Mouse (Mus musculus) B cell, adult (primary cell): ENCODE measurements around the gene Tent5d. TPM values are rescaled to one million over a fixed set of nuclear protein-coding genes. Genes with fewer than 3 reads are reported as not detected.

Experiments
- total RNA-seq: library from RNA; stranded (reverse); gene quantifications from 4 replicates; pipeline ENCODE4 v1.2.4, GENCODE M21; 2023; ENCODE audit not compliant: inconsistent age

The Tent5d gene
- total RNA-seq, result not detected in 4 replicates

GRCm38 (mm10) chrX:107792290-107792689, at the start of gene Tent5d:
Gene Tent5d, plus strand, starts transcription at chrX:107792590.

DNA sequence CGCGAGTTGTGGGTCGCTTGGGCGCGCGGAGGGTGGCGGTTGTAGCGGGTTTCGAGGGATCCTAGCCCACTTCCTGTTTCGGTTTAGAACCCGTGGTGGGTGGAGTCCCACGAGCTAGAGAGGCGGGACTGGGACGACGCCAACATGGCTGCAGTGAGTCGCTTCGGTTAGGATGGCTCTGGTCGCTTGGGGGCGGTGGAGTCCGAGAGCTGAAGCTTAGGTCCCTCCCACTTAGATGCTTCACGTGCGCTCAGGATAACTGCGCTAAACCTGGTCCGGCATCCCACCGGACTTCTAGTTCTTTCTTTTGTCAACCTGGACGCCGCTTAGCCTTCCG, 23.8 kb downstream of the Tent5d start, which contains the start of gene 2610002M06Rik:
TSS of gene 2610002M06Rik (minus strand) at position 117 of the 337 bp plus-strand sequence.

Other genes starting within 250 kb of the Tent5d start
- gene Tbx22, start 124.6 kb upstream of the Tent5d start, total RNA-seq, result not detected in 4 replicates
- gene 2610002M06Rik, start 23.7 kb downstream of the Tent5d start, total RNA-seq, result 8.8 to 10.7 TPM (median 9.5 TPM) in 4 replicates
- not detected in 4 replicates for gene Gm732, start 155.9 kb downstream of the Tent5d start, total RNA-seq